Mouse (Mus musculus) heart, embryonic 13.5 days (tissue): ENCODE results near the gene Zbtb7b. TPM values are rescaled to one million over a fixed set of nuclear protein-coding genes. Genes with fewer than 3 reads are reported as not detected.
A peak's percentile ranks its signal among the peaks of the same experiment; 100 is the strongest.

Experiments
- ATAC-seq: fragments of 200-750 bp; cut with Nextera tagmentation; 2 replicates; pipeline ENCODE4 v1.8.0; 2017; ENCODE audit warnings: moderate TSS enrichment; ENCODE audit not compliant: insufficient number of reproducible peaks, low FRiP score, low TSS enrichment; ENCODE audit errors: extremely low read depth
- H3K27ac ChIP-seq: fragments of 300-500 bp; sonication (generic); replicated peaks from 2 replicates; pipeline ENCODE4 v1.5.1; 2015; ENCODE audit warnings: moderate library complexity, mild to moderate bottlenecking, inconsistent platforms
- H3K27me3 ChIP-seq: fragments of 300-500 bp; sonication (generic); replicated peaks from 2 replicates; pipeline ENCODE4 v1.6.1; 2015; ENCODE audit warnings: mild to moderate bottlenecking, inconsistent platforms
- H3K36me3 ChIP-seq: fragments of 300-500 bp; sonication (generic); 2 replicates; pipeline ENCODE4 v1.6.1; 2015; ENCODE audit warnings: mild to moderate bottlenecking, inconsistent platforms
- H3K4me1 ChIP-seq: fragments of 300-500 bp; sonication (generic); 2 replicates; pipeline ENCODE4 v1.6.1; 2015; ENCODE audit warnings: inconsistent platforms
- H3K4me2 ChIP-seq: fragments of 300-500 bp; sonication (generic); 2 replicates; pipeline ENCODE4 v1.6.1; 2015; ENCODE audit warnings: inconsistent platforms, mild to moderate bottlenecking, moderate library complexity
- H3K4me3 ChIP-seq: fragments of 300-500 bp; sonication (generic); 2 replicates; pipeline ENCODE4 v1.5.1; 2015; ENCODE audit warnings: moderate library complexity, mild to moderate bottlenecking, inconsistent platforms
- H3K9ac ChIP-seq: fragments of 300-500 bp; sonication (generic); 2 replicates; pipeline ENCODE4 v1.6.1; 2015; ENCODE audit warnings: inconsistent platforms, mild to moderate bottlenecking, moderate library complexity
- H3K9me3 ChIP-seq: fragments of 300-500 bp; sonication (generic); 2 replicates; pipeline ENCODE4 v1.6.1; 2016; ENCODE audit warnings: inconsistent platforms
- WGBS: fragments of 180-500 bp; shearing (Covaris S2); methylation state at CpG from one replicate; pipeline ENCODE4 v1.1.7; 2015; ENCODE audit warnings: mixed read lengths; 5-methylcytosine and 5-hydroxymethylcytosine counted together
- polyA plus RNA-seq: library from polyadenylated mRNA; unstranded; fragments of >200 nt; fragmentation: Nextera tagmentation; extraction: Ambion mirVana; gene quantifications from 2 replicates; pipeline ENCODE4 v1.2.1, GENCODE M21; 2015

Gene Zbtb7b
- polyA plus RNA-seq, 1 experiment from 2014 or later: 1.9 TPM

- Histone ChIP-seq H3K9me3 (no peaks in the 10 kb centered on the region), H3K4me1 (no peaks in the 10 kb centered on the region), H3K27me3 (peaks cover 45% of the 10 kb centered on the region), H3K4me3 (no peak overlapping the region), H3K36me3 (no peaks in the 10 kb centered on the region), H3K9ac (no peak overlapping the region), H3K4me2 (no peak overlapping the region), H3K27ac (no peak overlapping the region)
- ATAC-seq: no peak
- 57% methylated on average over 3 of the region's 3 CpGs for WGBS
Measured at GRCm38 (mm10) chr3:89360237-89360636, 34.3 kb downstream of the Zbtb7b start.

GRCm38 (mm10) chr3:89359630-89360029 is 34.9 kb downstream of the Zbtb7b start:
- Histone ChIP-seq H3K4me1 (peaks cover 4% of the 10 kb centered on the region; the same call in 1 of the 2 replicates), H3K27me3 (peaks cover 41% of the 10 kb centered on the region), H3K4me3 (no peak overlapping the region), H3K27ac (no peak overlapping the region), H3K9me3 (no peaks in the 10 kb centered on the region), H3K4me2 (no peak overlapping the region), H3K36me3 (no peaks in the 10 kb centered on the region), H3K9ac (no peak overlapping the region)
- 65% methylated on average over 6 of the region's 6 CpGs for WGBS
- no peak for ATAC-seq

- Histone ChIP-seq H3K4me1 (peaks cover 4% of the 10 kb centered on the region; the same call in 1 of the 2 replicates), H3K4me3 (no peak overlapping the region), H3K9ac (no peak overlapping the region), H3K36me3 (no peaks in the 10 kb centered on the region), H3K27me3 (peaks cover 73% of the 10 kb centered on the region), H3K9me3 (no peaks in the 10 kb centered on the region), H3K27ac (no peak overlapping the region), H3K4me2 (no peak overlapping the region)
- WGBS: 53% methylated on average over 9 of the region's 9 CpGs
- no peak for ATAC-seq
Measured at GRCm38 (mm10) chr3:89356029-89356428, 38.5 kb downstream of the Zbtb7b start.

- no peak overlapping the region for H3K4me2 ChIP-seq
- H3K9me3 ChIP-seq: no peaks in the 10 kb centered on the region
- WGBS: 70% methylated on average over 6 of the region's 6 CpGs
- H3K9ac ChIP-seq: 0 out of 2 replicates have a peak overlapping the region, but pooled peaks have one; percentile 25
- H3K4me1 ChIP-seq: peaks cover 5% of the 10 kb centered on the region
- no peaks in the 10 kb centered on the region for H3K36me3 ChIP-seq
- H3K4me3 ChIP-seq: no peak overlapping the region
- ATAC-seq: no peak
- H3K27me3 ChIP-seq: peaks cover 78% of the 10 kb centered on the region
- H3K27ac ChIP-seq: no peak overlapping the region
Measured at GRCm38 (mm10) chr3:89355512-89355902, 39.1 kb downstream of the Zbtb7b start.

GRCm38 (mm10) chr3:89354816-89355511 is 39.6 kb downstream of the Zbtb7b start:
- peaks cover 10% of the 10 kb centered on the region for H3K4me1 ChIP-seq
- H3K27ac ChIP-seq: no peak overlapping the region
- no peak overlapping the region for H3K4me3 ChIP-seq
- H3K9ac ChIP-seq: 0 out of 2 replicates have a peak overlapping the region, but pooled peaks have one; percentile 25
- WGBS: 15% methylated on average over 5 of the region's 5 CpGs
- H3K4me2 ChIP-seq: no peak overlapping the region
- H3K9me3 ChIP-seq: no peaks in the 10 kb centered on the region
- ATAC-seq: no peak
- H3K36me3 ChIP-seq: no peaks in the 10 kb centered on the region
- peaks cover 75% of the 10 kb centered on the region for H3K27me3 ChIP-seq

GRCm38 (mm10) chr3:89351271-89351670 is 43.3 kb downstream of the Zbtb7b start:
- Histone ChIP-seq H3K27me3 (peaks cover 72% of the 10 kb centered on the region), H3K9ac (no peak overlapping the region), H3K4me3 (no peak overlapping the region), H3K27ac (no peak overlapping the region), H3K36me3 (peaks cover 5% of the 10 kb centered on the region; the same call in 1 of the 2 replicates), H3K9me3 (no peaks in the 10 kb centered on the region), H3K4me1 (peaks cover 28% of the 10 kb centered on the region), H3K4me2 (no peak overlapping the region)
- no peak for ATAC-seq
- WGBS: 57% methylated on average over 5 of the region's 5 CpGs

- peaks cover 26% of the 10 kb centered on the region for H3K4me1 ChIP-seq
- H3K27ac ChIP-seq: peak within 1 kb of the TSS; percentile 68
- ATAC-seq: peak; percentile 75
- no peaks in the 10 kb centered on the region for H3K9me3 ChIP-seq
- peak within 1 kb of the TSS; percentile 82 for H3K9ac ChIP-seq
- WGBS: 1% methylated on average over 59 of the region's 59 CpGs
- H3K36me3 ChIP-seq: peaks cover 16% of the 10 kb centered on the region; the same call in 1 of the 2 replicates
- peak within 1 kb of the TSS; percentile 95 for H3K4me2 ChIP-seq
- H3K4me3 ChIP-seq: peak within 1 kb of the TSS; percentile 71
- peaks cover 62% of the 10 kb centered on the region for H3K27me3 ChIP-seq
Measured at GRCm38 (mm10) chr3:89349869-89350501, 44.6 kb downstream of the Zbtb7b start, which contains the start of gene Adam15. Adam15 (minus strand) TSS chr3:89349996.

- peak overlapping the region; percentile 71 for H3K4me3 ChIP-seq
- peak overlapping the region; percentile 82 for H3K9ac ChIP-seq
- H3K27me3 ChIP-seq: peaks cover 62% of the 10 kb centered on the region
- H3K4me1 ChIP-seq: peaks cover 24% of the 10 kb centered on the region
- peaks cover 24% of the 10 kb centered on the region for H3K36me3 ChIP-seq
- peak overlapping the region; percentile 68 for H3K27ac ChIP-seq
- no peaks in the 10 kb centered on the region for H3K9me3 ChIP-seq
- WGBS: under 1% methylated on average over 38 of the region's 38 CpGs
- H3K4me2 ChIP-seq: peak overlapping the region; percentile 95
- no peak for ATAC-seq
Measured at GRCm38 (mm10) chr3:89348911-89349868, 45.4 kb downstream of the Zbtb7b start.

- H3K4me3 ChIP-seq: peak overlapping the region; percentile 71; the same call in 1 of the 2 replicates
- WGBS: 50% methylated on average over 1 of the region's 1 CpGs
- no peak for ATAC-seq
Measured at GRCm38 (mm10) chr3:89347916-89348315, 46.7 kb downstream of the Zbtb7b start.

GRCm38 (mm10) chr3:89346815-89347540 is 47.6 kb downstream of the Zbtb7b start:
- no peak for ATAC-seq
- Histone ChIP-seq H3K9me3 (no peaks in the 10 kb centered on the region), H3K27ac (no peak overlapping the region), H3K4me1 (peaks cover 24% of the 10 kb centered on the region), H3K4me3 (no peak overlapping the region), H3K4me2 (peak overlapping the region; percentile 95; the same call in 1 of the 2 replicates), H3K27me3 (peaks cover 44% of the 10 kb centered on the region), H3K36me3 (peaks cover 43% of the 10 kb centered on the region), H3K9ac (no peak overlapping the region)
- 67% methylated on average over 10 of the region's 10 CpGs for WGBS

More at GRCm38 (mm10) chr3:89347916-89348315, 46.7 kb downstream of the Zbtb7b start:
- H3K9ac ChIP-seq: peak overlapping the region; percentile 82
- H3K9me3 ChIP-seq: no peaks in the 10 kb centered on the region
- H3K36me3 ChIP-seq: peaks cover 37% of the 10 kb centered on the region
- H3K4me1 ChIP-seq: peaks cover 24% of the 10 kb centered on the region
- H3K27ac ChIP-seq: peak overlapping the region; percentile 68
- H3K4me2 ChIP-seq: peak overlapping the region; percentile 95
- peaks cover 54% of the 10 kb centered on the region for H3K27me3 ChIP-seq
